Comparison of ENCODE assay signal across 18 mouse cellular contexts in the genomic region with DNA sequence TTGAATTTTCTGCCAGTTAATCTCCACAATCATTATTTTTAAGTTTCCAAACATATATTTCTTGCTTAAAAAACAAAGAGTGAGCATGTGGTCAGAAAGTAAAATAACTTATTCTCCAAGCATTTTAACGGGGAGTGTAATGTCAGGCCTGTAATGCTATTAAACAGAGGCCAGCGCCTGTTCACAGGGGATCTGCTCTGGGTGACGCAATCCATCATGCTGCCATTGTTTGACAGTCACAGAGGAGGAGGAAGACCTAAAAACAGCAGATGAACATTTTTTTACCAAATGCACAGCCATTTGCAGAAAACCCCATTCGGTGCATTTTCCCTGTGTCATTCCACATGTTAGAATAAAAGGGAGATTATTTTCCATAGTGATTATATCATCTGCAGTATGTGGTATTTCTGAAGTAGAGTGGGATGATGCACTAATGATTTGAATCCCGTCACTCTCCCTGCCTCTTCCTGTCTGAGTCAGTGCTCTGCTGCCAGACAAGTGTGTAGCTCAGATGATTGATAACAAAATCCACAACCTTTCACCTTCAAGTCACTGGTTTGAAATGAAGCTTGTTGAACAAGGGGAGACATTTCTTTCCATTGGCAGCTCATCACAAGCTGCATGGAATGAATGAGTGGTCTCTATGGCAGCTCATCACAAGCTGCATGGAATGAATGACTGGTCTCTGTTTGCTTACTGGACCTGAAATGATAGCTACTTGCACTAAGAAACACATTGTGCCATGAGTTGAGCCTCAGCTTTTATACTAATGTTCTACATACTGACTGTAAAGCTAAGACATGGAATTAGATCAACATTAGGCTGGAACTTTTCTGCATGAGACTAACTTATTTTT. TPM values are rescaled to one million over a fixed set of nuclear protein-coding genes. Genes with fewer than 3 reads are reported as not detected.
A peak's percentile ranks its signal among the peaks of the same experiment; 100 is the strongest.
DNase-seq lines count a peak whose midpoint lies in the region; ATAC-seq lines count a peak whose summit lies in the region.
"Had no signal": no experiment of that assay in that cellular context is flagged by ENCODE, and none has a peak within 500 bp of the region (broad histone marks: within the 10 kb centered on the region; RNA-seq: fewer than 3 reads in every experiment).

No protein-coding gene starts in this region.

- DNase-seq in layer of hippocampus, adult 18-20 months (ENCODE audit: low spot score in 2 of 2) = peak; percentile 5 to 35
- no peak for DNase-seq in layer of hippocampus, postnatal 10 days (ENCODE audit: low spot score in 2 of 2)
- peak; percentile 60 for DNase-seq in Muller cell, postnatal 12 days (ENCODE audit: inconsistent ontology term)
- peak; percentile 58 for DNase-seq in hindbrain, embryonic 11.5 days (ENCODE audit: low spot score)
- DNase-seq in heart, embryonic 10.5 days (ENCODE audit: low spot score) = no peak
- DNase-seq in urinary bladder, postnatal 25 days (ENCODE audit: low spot score) = no peak
- DNase-seq in gastrocnemius, adult 8-10 months (ENCODE audit: low spot score in 2 of 2) = no peak
- DNase-seq: adrenal gland, postnatal 25 days; cerebellum, adult 11 months; gastrocnemius, postnatal 25 days; kidney, adult 11 months; kidney, postnatal 4 days; thymus, postnatal 25 days had no signal

- H3K4me2 ChIP-seq in hindbrain, embryonic 11.5 days (replicated peaks; ENCODE audit: low read depth, low read length) = no peak overlapping the region
- no peak overlapping the region for H3K4me2 ChIP-seq in midbrain, embryonic 15.5 days
- H3K4me2 ChIP-seq: heart, embryonic 15.5 days; liver, embryonic 15.5 days; stomach, embryonic 15.5 days had no signal

- H3K27me3 ChIP-seq in hindbrain, embryonic 11.5 days (ENCODE audit: control insufficient read depth, insufficient read depth, low read length) = no peaks in the 10 kb centered on the region
- H3K27me3 ChIP-seq in midbrain, embryonic 15.5 days (replicated peaks) = no peaks in the 10 kb centered on the region
- no peaks in the 10 kb centered on the region for H3K27me3 ChIP-seq in heart, embryonic 10.5 days (ENCODE audit: insufficient read depth, poor library complexity, severe bottlenecking)
- H3K27me3 ChIP-seq: CH12.LX; heart, embryonic 15.5 days; liver, embryonic 15.5 days; stomach, embryonic 15.5 days had no signal

- no peak overlapping the region for H3K4me3 ChIP-seq in hindbrain, embryonic 11.5 days (ENCODE audit: low read depth, low read length)
- no peak overlapping the region for H3K4me3 ChIP-seq in midbrain, embryonic 15.5 days
- no peak overlapping the region for H3K4me3 ChIP-seq in heart, embryonic 10.5 days
- H3K4me3 ChIP-seq: heart, embryonic 15.5 days; liver, embryonic 15.5 days; stomach, embryonic 15.5 days had no signal

- 0 out of 2 replicates have a peak overlapping the region, but pooled peaks have one; percentile 18 for H3K27ac ChIP-seq in hindbrain, embryonic 11.5 days (ENCODE audit: low read depth, low read length)
- no peak overlapping the region for H3K27ac ChIP-seq in midbrain, embryonic 15.5 days
- no peak overlapping the region for H3K27ac ChIP-seq in heart, embryonic 10.5 days
- H3K27ac ChIP-seq: heart, embryonic 15.5 days; liver, embryonic 15.5 days; stomach, embryonic 15.5 days had no signal

- 26% methylated on average over 5 of the region's 5 CpGs for WGBS in hindbrain, embryonic 11.5 days
- 43% methylated on average over 5 of the region's 5 CpGs for whole genome bisulfite sequencing in midbrain, embryonic 15.5 days
- WGBS in heart, embryonic 10.5 days = 40% methylated on average over 5 of the region's 5 CpGs

- H3K9me3 ChIP-seq in hindbrain, embryonic 11.5 days (ENCODE audit: control insufficient read depth, low read length) = no peaks in the 10 kb centered on the region
- H3K9me3 ChIP-seq in midbrain, embryonic 15.5 days = no peaks in the 10 kb centered on the region
- H3K9me3 ChIP-seq in heart, embryonic 10.5 days = no peaks in the 10 kb centered on the region
- H3K9me3 ChIP-seq: heart, embryonic 15.5 days; liver, embryonic 15.5 days; stomach, embryonic 15.5 days had no signal

- ATAC-seq in hindbrain, embryonic 11.5 days (ENCODE audit: low FRiP score) = peak; percentile 92
- ATAC-seq in midbrain, embryonic 15.5 days (replicated peaks) = peak; percentile 66; the same call in 1 of the 2 replicates

- H3K36me3 ChIP-seq in hindbrain, embryonic 11.5 days (ENCODE audit: control insufficient read depth, insufficient read depth, low read length) = no peaks in the 10 kb centered on the region
- H3K36me3 ChIP-seq in midbrain, embryonic 15.5 days (replicated peaks) = no peaks in the 10 kb centered on the region
- no peaks in the 10 kb centered on the region for H3K36me3 ChIP-seq in heart, embryonic 10.5 days
- H3K36me3 ChIP-seq: heart, embryonic 15.5 days; liver, embryonic 15.5 days; stomach, embryonic 15.5 days had no signal

- H3K4me1 ChIP-seq in hindbrain, embryonic 11.5 days (replicated peaks; ENCODE audit: control insufficient read depth, insufficient read depth, low read length) = no peaks in the 10 kb centered on the region
- H3K4me1 ChIP-seq in midbrain, embryonic 15.5 days = no peaks in the 10 kb centered on the region
- H3K4me1 ChIP-seq in heart, embryonic 10.5 days = peaks cover 11% of the 10 kb centered on the region; the same call in 1 of the 2 replicates
- H3K4me1 ChIP-seq: heart, embryonic 15.5 days; liver, embryonic 15.5 days; stomach, embryonic 15.5 days had no signal

- no peak overlapping the region for H3K9ac ChIP-seq in hindbrain, embryonic 11.5 days (ENCODE audit: low read depth, low read length)
- H3K9ac ChIP-seq in midbrain, embryonic 15.5 days = no peak overlapping the region
- H3K9ac ChIP-seq: heart, embryonic 15.5 days; liver, embryonic 15.5 days; stomach, embryonic 15.5 days had no signal

RNA-seq across cellular contexts. Expression of a gene that starts 48.1 kb away (rescaled TPM):
- total RNA-seq in layer of hippocampus, adult 18-20 months (2021) = 100 to 1,000 TPM; 200 to 205 TPM
- 100 to 1,000 TPM; 126 to 148 TPM for total RNA-seq in layer of hippocampus, postnatal 10 days (2021)
- polyA plus RNA-seq in hindbrain, embryonic 11.5 days (2014; fragmentation: Nextera tagmentation; extraction: Ambion mirVana) = 31.8 and 34.9 TPM in 2 replicates
- 34.0 and 37.1 TPM in 2 replicates for polyA plus RNA-seq in midbrain, embryonic 15.5 days (2015; fragmentation: Nextera tagmentation; extraction: Ambion mirVana)
- 22.0 and 26.7 TPM in 2 replicates for polyA plus RNA-seq in heart, embryonic 10.5 days (2016; fragmentation: Nextera tagmentation; extraction: Ambion mirVana)
- 10 to 100 TPM; 55.5 to 67.6 (median 59.1) TPM for total RNA-seq in gastrocnemius, adult 8-10 months (2022)

Comparison
In these comparisons a context has a peak if more than half of its experiments do, and no peak if none do; other contexts are left out.
1. DNase-seq: peak in layer of hippocampus, adult 18-20 months (2 of 2), Muller cell, postnatal 12 days (single experiment) and hindbrain, embryonic 11.5 days (single experiment); none in layer of hippocampus, postnatal 10 days (0 of 2), heart, embryonic 10.5 days (single experiment), urinary bladder, postnatal 25 days (single experiment) and gastrocnemius, adult 8-10 months (0 of 2).